Mouse (Mus musculus) intestine, postnatal 0 days (tissue): ENCODE data around the gene Zfp46. TPM values are rescaled to one million over a fixed set of nuclear protein-coding genes. Genes with fewer than 3 reads are reported as not detected.

Experiments used
- ATAC-seq: fragments of 200-750 bp; cut with Nextera tagmentation; 2 replicates; pipeline ENCODE4 v1.8.0; 2017; ENCODE audit warnings: mild to moderate bottlenecking, moderate TSS enrichment, moderate library complexity
- H3K27ac ChIP-seq: fragments of 300-500 bp; sonication (generic); 2 replicates; pipeline ENCODE4 v1.5.1; 2014; ENCODE audit warnings: mild to moderate bottlenecking, low read depth, low read length, moderate library complexity
- H3K27me3 ChIP-seq: fragments of 300-500 bp; sonication (generic); replicated peaks from 2 replicates; pipeline ENCODE4 v1.6.1; 2014; ENCODE audit warnings: low read length, mixed read lengths; ENCODE audit not compliant: control insufficient read depth, insufficient read depth
- H3K36me3 ChIP-seq: fragments of 300-500 bp; sonication (generic); 2 replicates; pipeline ENCODE4 v1.6.1; 2014; ENCODE audit warnings: mild to moderate bottlenecking, moderate library complexity; ENCODE audit not compliant: control insufficient read depth, insufficient read depth
- H3K4me1 ChIP-seq: fragments of 300-500 bp; sonication (generic); replicated peaks from 2 replicates; pipeline ENCODE4 v1.6.1; 2014; ENCODE audit warnings: antibody characterized with exemption, low read length, mixed read lengths; ENCODE audit not compliant: control insufficient read depth, insufficient read depth
- H3K4me2 ChIP-seq: fragments of 300-500 bp; sonication (generic); replicated peaks from 2 replicates; pipeline ENCODE4 v1.6.1; 2014; ENCODE audit warnings: low read depth, mild to moderate bottlenecking, moderate library complexity
- H3K4me3 ChIP-seq: fragments of 300-500 bp; sonication (generic); 2 replicates; pipeline ENCODE4 v1.5.1; 2014; ENCODE audit warnings: low read depth, low read length
- H3K9ac ChIP-seq: fragments of 300-500 bp; sonication (generic); 2 replicates; pipeline ENCODE4 v1.6.1; 2014; ENCODE audit warnings: mild to moderate bottlenecking, low read depth, low read length
- H3K9me3 ChIP-seq: fragments of 300-500 bp; sonication (generic); 2 replicates; pipeline ENCODE4 v1.6.1; 2016; ENCODE audit warnings: mixed run types; ENCODE audit not compliant: control insufficient read depth
- CTCF ChIP-seq: sonication (generic); IDR thresholded peaks from 2 replicates; pipeline ENCODE4 v1.5.1; 2016; ENCODE audit warnings: low read depth, mild to moderate bottlenecking, control low read depth, antibody characterized with exemption, moderate library complexity
- WGBS: fragments of 180-500 bp; shearing (Covaris S2); extraction: QIAGEN DNeasy Blood & Tissue Kit; methylation state at CpG from one replicate; pipeline ENCODE4 v1.1.7; 2014; 5-methylcytosine and 5-hydroxymethylcytosine counted together
- polyA plus RNA-seq: library from polyadenylated mRNA; unstranded; fragments of >200 nt; fragmentation: Nextera tagmentation; extraction: Ambion mirVana; gene quantifications from 2 replicates; pipeline ENCODE4 v1.2.1, GENCODE M21; 2015

The Zfp46 gene
- polyA plus RNA-seq, 1 experiment from 2014 or later, result 7.5 TPM

DNA sequence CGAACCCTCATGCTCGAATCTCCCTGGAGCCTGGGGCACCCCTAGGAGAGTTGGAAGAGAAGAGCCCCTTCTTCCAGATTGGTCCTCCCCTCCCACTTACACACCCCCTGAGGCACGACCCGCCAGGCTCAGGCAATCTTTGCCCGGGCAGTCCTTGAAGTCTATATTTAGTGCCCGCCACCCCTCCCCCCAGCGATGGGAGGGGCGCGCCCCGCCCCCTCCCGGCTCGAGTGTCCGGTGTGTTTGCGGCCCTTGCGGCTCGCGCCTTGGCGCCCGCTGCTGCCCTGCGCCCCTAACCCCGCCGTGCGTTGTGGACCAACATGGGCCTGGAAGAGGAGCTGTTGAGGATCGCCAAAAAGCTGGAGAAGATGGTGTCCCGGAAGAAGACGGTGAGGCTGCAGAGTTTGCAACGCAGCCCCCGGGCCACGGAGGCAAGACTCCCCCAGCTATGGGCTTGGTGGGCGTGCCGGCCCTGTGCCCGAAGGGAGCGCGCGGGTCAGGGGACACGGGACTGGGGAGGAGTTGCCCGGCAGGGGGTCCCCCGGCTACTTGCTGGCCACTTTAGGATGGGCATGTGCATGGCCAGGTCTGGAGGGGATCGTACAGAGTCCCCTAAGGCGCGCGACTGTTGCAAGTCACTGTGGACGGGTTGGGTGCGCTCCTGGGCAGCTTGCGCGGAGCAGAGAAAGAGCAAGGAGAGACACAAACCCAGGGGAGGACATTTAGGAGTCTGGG, 36.6 kb upstream of the Zfp46 start, which contains the start of gene Tcea3:
Gene Tcea3 (plus strand): TSS at position 1 of the 735 bp plus-strand sequence.
- Histone ChIP-seq H3K27me3 (peaks cover 6% of the 10 kb centered on the region; the same call in 1 of the 2 replicates), H3K36me3 (no peaks in the 10 kb centered on the region; the same call in 1 of the 2 replicates), H3K9me3 (no peaks in the 10 kb centered on the region), H3K9ac (peak within 1 kb of the TSS; percentile 51), H3K27ac (peak within 1 kb of the TSS; percentile 21; the same call in 1 of the 2 replicates), H3K4me3 (peak within 1 kb of the TSS; percentile 50), H3K4me2 (peak within 1 kb of the TSS; percentile 99), H3K4me1 (peaks cover 10% of the 10 kb centered on the region; the same call in 1 of the 2 replicates)
- under 1% methylated on average over 46 of the region's 46 CpGs for WGBS
- no peak for TF ChIP-seq CTCF
- ATAC-seq, result peak; percentile 29; the same call in 1 of the 2 replicates

DNA sequence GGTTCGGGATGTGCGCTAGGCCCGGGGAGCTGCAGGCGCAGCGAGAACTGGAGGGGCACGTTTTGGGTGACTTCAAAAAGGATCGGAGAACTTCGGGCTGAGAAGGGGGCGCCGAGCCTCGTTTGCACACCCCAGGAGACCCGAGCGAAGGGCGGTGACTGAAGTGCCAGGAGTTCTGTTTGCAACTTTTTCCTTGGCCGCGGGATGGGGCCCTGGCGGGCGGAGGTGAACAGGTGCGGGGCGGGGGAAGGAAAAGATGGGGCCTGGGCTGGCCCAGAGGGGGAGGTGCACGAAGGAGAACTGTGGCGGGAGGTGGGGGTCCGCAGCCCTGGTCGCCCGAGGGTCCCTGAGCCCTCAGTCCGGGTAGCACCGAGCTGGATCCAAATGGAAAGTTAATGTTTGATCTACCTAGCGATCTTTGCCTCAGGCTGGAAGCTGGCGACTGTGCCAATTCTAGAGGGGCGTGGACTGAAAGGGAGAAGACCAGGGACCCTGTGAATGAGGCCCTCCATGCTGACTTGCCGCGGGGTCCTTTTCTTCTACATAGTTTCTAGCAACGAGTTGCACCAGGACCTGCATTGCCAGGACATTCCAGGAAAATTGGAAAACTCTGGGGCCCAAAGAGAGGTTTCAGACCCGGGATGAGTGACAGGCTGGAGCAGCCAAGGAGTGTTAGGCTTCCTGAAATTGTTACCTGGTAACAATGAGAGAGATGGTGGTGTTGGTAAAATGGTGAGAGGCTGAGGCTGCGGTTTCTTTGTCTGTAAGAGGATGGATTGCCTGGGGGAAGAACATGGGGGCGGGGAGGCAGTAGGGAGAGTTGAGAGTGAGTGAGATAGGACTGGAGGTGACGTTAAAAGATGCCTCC, 35.8 kb upstream of the Zfp46 start:
- peak overlapping the region; percentile 21; the same call in 1 of the 2 replicates for H3K27ac ChIP-seq
- ATAC-seq, result no peak

DNA sequence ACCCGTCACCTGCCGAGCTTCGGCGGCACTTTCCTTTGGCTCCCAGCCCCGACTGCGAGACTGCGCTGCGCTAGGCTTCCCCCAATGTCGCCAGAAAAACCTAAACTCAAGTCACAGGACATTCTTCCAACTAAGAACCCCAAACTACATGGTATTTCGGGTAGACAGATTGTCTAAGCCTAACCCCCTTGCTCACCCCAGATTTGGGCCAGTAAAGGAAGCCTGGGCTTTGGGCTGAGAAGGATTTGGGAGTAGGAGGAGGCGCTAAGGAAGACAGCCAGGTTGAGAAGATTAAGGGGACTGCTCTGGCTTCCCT, 35.2 kb upstream of the Zfp46 start:
- Histone ChIP-seq H3K27me3 (peaks cover 6% of the 10 kb centered on the region; the same call in 1 of the 2 replicates), H3K4me1 (peaks cover 10% of the 10 kb centered on the region; the same call in 1 of the 2 replicates), H3K9ac (no peak overlapping the region), H3K27ac (peak overlapping the region; percentile 54), H3K9me3 (no peaks in the 10 kb centered on the region), H3K4me2 (peak overlapping the region; percentile 99), H3K36me3 (no peaks in the 10 kb centered on the region), H3K4me3 (peak overlapping the region; percentile 50)
- WGBS, result 26% methylated on average over 11 of the region's 11 CpGs
- ATAC-seq, result no peak
- TF ChIP-seq CTCF, result no peak

More for the DNA sequence above, 35.8 kb upstream of the Zfp46 start:
- peak overlapping the region; percentile 50 for H3K4me3 ChIP-seq
- no peaks in the 10 kb centered on the region for H3K36me3 ChIP-seq
- TF ChIP-seq CTCF, result 0 out of 2 replicates have a peak, but pooled peaks have one; percentile 12
- peak overlapping the region; percentile 99 for H3K4me2 ChIP-seq
- peak overlapping the region; percentile 51 for H3K9ac ChIP-seq
- H3K4me1 ChIP-seq, result peaks cover 10% of the 10 kb centered on the region; the same call in 1 of the 2 replicates
- H3K9me3 ChIP-seq, result no peaks in the 10 kb centered on the region
- 2% methylated on average over 37 of the region's 37 CpGs for WGBS
- H3K27me3 ChIP-seq, result peaks cover 6% of the 10 kb centered on the region; the same call in 1 of the 2 replicates

DNA sequence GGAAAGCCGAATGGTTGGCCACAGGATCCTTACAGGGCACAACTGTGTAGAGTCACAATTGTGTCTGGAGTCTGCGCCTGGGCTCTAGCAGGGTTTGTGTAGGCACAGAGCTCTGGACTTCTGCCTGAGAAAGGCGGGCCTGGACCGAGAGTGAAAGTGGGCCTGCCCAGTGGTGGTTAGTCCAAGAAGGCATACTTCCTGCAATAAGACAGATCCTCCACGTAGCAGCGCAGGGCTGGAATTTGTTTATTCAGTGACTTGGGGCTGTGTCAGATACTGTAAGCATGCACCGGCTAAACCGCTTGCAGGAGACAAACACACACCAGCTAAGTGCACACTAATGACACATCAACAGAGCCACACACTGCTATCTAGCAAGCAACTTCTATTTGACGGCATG, 34.7 kb upstream of the Zfp46 start:
- no peaks in the 10 kb centered on the region for H3K9me3 ChIP-seq
- no peaks in the 10 kb centered on the region for H3K36me3 ChIP-seq
- 12% methylated on average over 9 of the region's 9 CpGs for WGBS
- peaks cover 6% of the 10 kb centered on the region; the same call in 1 of the 2 replicates for H3K27me3 ChIP-seq
- H3K27ac ChIP-seq, result peak overlapping the region; percentile 54
- peak overlapping the region; percentile 99 for H3K4me2 ChIP-seq
- H3K9ac ChIP-seq, result no peak overlapping the region
- peaks cover 10% of the 10 kb centered on the region; the same call in 1 of the 2 replicates for H3K4me1 ChIP-seq
- ATAC-seq, result peak; percentile 70
- TF ChIP-seq CTCF, result peak; percentile 7; the same call in 1 of the 2 replicates
- peak overlapping the region; percentile 50; the same call in 1 of the 2 replicates for H3K4me3 ChIP-seq

DNA sequence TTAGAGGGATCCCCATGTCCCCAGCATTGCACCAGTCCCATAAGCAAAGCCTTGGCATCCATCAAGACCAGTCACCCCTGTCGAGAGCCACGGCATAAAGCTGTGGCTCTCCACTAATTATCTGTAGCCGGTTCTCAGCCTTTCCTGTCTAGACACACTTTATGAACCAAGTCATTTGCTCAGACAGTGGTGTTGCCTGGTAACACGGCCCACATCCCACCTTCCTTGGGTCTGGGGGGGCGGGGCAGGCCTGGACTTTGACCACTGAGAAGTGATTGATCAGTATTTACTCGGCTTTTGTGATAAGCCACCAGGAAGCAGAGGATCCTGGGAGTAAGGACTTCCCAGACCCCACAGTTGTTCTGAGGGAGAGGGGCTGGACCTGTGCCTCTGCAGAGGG, 28.6 kb upstream of the Zfp46 start:
- Histone ChIP-seq H3K27me3 (no peaks in the 10 kb centered on the region), H3K4me3 (no peak overlapping the region), H3K27ac (no peak overlapping the region), H3K9me3 (no peaks in the 10 kb centered on the region), H3K4me2 (no peak overlapping the region), H3K36me3 (no peaks in the 10 kb centered on the region), H3K4me1 (no peaks in the 10 kb centered on the region), H3K9ac (no peak overlapping the region)
- 14% methylated on average over 6 of the region's 6 CpGs for WGBS
- peak; percentile 62 for ATAC-seq
- no peak for TF ChIP-seq CTCF

- no peak overlapping the region for H3K4me3 ChIP-seq
- no peaks in the 10 kb centered on the region for H3K4me1 ChIP-seq
- H3K9ac ChIP-seq, result no peak overlapping the region
- WGBS, result 70% methylated on average over 10 of the region's 10 CpGs
- ATAC-seq, result no peak
- no peak overlapping the region for H3K4me2 ChIP-seq
- H3K36me3 ChIP-seq, result no peaks in the 10 kb centered on the region
- H3K9me3 ChIP-seq, result no peaks in the 10 kb centered on the region
- H3K27me3 ChIP-seq, result no peaks in the 10 kb centered on the region
- H3K27ac ChIP-seq, result no peak overlapping the region
- TF ChIP-seq CTCF, result no peak
Measured at GRCm38 (mm10) chr4:136256696-136257095, 27.8 kb upstream of the Zfp46 start.
